Mouse (Mus musculus): ENCODE results near the gene Sis.

The Sis gene

DNA sequence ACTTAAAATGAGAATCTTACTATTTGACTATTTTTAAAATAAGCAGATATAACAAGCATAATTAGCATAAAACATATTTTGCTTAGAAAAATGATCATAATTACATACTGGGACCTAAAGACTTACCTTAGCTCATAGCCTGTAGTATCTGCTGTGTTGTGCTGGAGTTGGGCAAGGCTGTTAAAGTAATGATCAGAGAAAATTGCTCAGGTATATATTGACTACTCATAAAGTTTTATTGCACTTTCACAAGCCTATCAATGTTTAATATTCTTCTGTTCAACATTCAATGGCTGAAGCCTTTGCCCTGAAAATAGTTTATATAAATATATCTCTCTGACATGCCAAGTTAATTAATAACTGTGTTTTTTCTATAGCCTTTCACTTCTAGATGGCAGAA, at the start of gene Sis:
Sis (minus strand) TSS at position 189 of the 400 bp plus-strand sequence.
- DNase-seq (ENCODE audit: low spot score) = no peak

DNA sequence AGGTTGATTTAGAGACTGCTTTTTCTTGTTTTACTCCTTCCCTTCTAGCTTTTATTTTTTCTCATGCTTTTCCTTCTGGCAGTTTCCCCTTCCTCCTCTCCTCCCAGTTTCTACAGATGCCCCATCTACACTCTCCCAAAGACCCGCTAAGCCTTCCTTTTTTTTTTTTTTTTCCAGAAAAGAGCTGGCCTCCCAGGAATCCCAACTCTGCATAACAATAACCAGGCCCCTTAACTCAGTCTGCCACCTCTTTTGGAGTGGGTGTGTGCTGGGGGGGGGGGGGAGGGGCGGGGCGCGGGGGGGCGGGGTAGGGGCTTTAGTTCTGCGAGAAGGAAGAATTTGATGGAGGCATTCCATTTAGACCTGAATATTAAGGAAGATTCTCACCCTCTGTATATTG, 38.4 kb upstream of the Sis start:
- DNase-seq (ENCODE audit: low spot score) = no peak

DNA sequence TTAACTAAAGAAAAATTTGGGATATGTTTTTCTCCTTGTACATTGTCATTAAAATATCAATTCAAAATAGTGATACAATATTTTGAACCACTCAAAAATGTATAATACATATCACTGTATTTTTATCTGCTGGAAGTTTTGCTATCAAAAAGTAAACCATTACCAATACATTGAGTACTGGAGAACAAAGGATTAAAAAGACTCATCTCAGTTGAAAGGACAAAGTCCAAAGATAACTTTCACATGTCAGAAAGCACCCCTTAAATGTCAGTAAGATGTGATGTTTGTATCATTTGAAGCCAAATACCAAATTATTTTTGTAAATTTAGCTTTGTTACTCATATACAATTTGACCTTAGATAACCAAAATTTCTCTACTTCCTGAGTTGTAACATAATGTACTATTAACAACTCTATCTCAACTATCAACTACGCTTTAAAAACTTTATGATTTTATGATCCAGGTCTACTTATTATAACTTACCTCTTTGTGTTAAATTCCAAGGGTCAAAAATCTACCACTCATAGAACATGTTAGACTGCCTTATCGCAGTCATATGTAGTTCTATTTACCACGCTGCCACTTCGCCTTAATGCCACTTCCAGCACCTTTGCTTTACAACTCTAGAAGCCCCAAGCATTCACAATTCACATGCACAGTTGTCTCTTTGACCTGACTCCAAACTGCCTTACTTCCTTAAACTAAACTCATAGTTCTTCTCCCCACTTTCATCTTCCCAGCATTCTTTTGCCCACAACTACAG, 35.5 kb upstream of the Sis start:
- DNase-seq (ENCODE audit: low spot score) = no peak

DNA sequence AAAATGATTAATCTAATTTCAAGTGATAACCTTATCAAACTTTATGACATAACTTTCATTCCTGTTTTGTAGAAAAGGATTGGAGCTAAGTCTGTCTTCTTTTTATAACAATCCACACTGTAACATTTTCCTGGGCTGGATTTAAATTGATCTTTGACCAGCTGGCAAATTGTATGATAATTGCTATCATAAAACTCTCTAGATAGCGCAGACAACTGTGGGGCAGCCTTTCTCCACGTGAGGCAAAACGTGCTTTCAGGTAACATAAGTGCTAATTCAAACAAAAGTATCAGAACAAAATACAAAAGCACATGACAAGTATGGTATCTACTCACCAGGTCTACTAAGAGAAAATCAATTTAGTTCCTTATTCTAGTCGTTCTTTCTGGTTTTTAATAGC, 29.9 kb upstream of the Sis start:
- no peak for DNase-seq (ENCODE audit: low spot score)

DNA sequence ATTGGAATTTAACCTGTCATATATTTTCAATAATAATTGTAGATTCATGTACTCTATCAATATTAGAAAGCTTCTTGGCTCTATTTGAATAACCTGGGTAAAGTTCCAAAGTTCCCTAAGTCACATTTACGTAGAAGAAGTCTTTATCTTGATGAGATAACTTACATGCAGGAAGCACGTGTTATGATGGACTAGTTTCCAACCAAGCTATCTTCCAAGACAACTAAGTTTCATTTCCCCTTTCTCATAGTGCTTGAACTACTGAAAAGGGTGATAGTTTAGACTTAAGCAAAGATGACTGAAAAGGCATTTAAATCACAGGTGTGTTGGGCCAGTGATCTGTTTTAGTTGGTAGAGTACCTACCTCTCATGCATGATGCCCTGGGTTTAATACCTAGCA, 23.3 kb upstream of the Sis start:
- DNase-seq (ENCODE audit: low spot score) = no peak

DNA sequence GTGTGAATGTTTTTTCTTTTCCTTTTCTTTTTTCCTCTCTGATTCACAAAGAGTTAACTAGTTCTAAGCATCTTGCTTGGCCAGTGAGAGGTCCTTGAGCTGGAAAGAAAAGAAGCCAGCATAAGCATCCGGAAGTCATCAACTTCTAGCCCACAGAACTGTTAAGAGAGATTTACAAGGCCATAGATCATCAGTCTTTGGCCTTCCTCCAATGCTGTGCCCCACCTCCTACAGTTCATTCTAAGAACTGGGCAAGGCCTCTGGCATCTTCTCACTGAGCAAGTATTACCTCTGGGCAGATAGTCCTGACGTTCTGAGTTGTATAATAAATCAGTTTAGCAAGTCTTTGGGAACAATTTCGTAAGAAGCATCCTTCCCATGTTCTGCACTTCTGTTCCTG, 8.9 kb upstream of the Sis start:
- DNase-seq (ENCODE audit: low spot score) = no peak

DNA sequence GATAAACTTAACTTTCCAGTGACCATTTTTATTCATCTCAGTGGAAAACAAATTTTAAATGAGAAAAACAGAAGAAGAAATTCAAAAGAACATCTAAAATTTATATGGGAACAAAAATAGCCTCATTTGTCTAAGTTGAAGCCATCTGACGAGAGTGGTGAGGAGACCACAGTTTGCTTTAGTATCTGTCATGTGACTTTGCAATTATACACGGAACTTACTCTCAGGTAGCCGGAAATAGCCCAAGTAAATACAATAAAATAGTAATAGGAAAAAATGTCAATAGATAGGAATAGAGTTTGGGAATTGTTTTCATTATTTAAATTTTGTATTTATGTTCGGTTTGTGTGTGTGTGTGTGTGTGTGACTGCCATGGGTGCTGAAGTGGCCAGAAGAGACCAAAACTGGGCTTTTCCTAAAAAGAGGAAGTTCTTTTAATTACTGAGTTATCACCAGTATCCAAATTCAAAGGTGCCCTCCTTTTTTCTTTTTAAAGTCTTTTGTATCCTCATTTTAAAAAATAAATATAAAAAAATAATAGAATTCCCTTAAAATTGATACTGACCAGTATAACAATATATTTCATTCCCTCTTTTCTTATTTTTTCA, 48.6 kb downstream of the Sis start:
- DNase-seq (ENCODE audit: low spot score) = no peak

DNA sequence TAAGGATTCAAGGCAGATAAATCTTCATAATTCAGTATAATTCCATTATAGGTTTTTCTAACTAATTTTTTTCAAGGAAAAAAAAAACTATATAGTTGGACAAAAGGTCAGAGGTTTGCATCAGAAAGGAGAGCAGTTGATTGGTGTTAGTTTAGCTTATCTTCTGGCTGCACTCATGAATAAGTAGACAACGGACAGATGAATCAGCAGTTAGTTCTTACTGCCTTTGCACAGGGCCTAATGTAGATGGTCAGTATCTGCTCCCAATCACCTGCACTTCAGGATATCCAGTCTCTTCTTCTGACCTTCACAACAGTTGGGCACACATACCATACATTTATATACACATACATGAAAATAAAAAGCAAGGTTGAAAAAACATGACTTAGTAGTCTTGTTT, 85.2 kb downstream of the Sis start:
- no peak for DNase-seq (ENCODE audit: low spot score)

DNA sequence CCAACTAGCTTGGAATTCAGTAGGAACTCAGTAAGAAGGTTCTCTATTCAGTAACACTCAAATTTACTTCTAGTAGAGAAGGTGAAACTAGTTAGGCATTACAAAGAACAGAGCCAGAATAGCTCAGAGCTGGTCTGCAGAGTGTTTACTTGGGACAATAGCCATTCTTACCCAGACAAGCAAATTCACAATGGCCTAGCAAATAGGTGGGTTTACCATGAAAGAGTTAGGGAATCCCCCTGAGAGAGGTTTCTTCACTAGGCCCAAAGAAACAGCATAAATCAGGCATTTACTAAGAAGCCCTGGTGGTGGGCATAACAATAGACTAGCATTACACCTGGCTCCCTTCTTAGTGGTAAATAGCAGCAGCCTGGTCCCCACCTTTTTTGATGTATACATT, 99.5 kb downstream of the Sis start:
- no peak for DNase-seq (ENCODE audit: low spot score)

DNA sequence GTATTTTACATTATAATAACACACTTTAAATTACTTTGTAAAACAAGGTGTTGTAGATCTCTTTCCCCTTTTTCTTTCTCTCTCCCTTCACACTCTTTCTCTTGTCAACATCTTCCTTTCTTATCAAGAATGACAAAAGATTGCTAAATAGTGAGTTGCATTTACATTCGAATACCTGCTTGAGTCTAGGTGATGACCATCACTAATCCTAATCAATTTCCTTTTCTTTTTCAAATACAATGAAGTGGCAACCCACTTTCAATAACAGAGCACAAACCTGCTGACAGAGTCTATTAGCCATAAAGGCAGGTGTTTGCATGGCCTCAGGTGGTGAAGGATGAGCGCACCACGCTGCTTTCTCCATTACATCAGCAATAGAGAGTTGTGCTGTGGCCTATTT, 108.9 kb downstream of the Sis start:
- no peak for DNase-seq (ENCODE audit: low spot score)

DNA sequence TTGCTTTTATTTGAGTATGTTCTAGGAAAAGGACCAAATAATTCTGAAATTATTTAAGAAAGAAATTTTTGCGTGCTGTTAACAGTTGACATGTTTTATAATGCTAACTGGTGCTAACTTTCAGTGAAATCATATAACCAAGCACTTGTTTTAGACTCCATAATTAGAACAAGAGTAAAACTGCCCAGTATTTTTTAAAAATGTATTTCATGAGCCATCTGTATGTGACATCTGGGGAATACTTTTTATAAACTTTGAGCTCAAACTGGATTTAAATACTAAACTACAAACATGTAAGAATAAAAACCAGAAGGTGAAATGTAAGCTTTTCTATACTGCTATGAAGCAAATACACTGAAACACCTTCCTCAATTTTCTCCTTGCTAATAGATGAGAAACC, 112.3 kb downstream of the Sis start:
- DNase-seq (ENCODE audit: low spot score) = no peak

DNA sequence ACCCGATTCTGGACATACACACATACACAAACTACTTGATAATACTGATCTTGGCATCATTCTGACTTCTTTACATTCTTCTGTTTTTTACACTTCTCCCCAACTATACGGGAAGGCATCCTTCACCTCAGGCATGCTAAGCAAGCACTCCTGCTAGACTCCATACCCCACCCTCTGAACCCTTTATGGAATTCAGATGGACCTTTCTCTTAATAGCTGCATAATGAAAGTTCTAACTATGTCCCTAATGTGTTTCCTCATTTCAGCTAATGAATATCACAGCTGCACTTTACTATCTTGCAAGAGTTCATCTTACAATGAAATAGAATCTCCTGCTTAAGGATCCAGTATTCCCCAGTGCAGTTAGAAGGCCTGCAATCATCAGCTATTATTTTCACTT, 127.0 kb downstream of the Sis start:
- no peak for DNase-seq (ENCODE audit: low spot score)
